Mouse (Mus musculus) frontal cortex, postnatal 14 days (tissue): ENCODE measurements at regions not wholly inside any gene's neighbourhood (a gene's known extent, or its start where the extent isn't known, plus 50 kb on each side); places are given as distances from the start of the nearest gene placed in this dataset.

Experiments used
- DNase-seq, 2 experiments: peaks; one replicate each; pipeline ENCODE4 v3.0.0; 2022; ENCODE audit warnings: low spot score in 2 of 2

DNA sequence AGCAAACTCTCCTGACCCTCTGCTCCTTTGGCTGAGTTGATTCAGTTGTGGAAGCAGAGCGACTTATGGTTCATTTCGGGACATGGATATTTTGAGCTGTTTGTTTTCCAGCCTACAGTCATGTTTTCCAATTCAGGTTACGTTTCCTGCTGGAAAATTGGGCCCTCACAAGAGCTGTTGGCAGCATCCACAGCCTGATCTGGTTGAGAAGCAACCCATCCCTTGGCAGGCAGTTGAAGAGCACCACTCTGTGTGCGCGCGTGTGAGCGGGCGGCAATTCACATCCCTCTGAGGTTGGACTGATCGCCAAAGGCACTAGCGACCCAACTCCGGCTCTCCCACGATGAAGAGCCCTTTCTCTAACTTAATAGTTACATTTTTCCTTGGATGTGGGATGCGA lies 457.1 kb downstream of the Tmem38b start:
- DNase-seq, result peak in 1 of 2 experiments; percentile 6

DNA sequence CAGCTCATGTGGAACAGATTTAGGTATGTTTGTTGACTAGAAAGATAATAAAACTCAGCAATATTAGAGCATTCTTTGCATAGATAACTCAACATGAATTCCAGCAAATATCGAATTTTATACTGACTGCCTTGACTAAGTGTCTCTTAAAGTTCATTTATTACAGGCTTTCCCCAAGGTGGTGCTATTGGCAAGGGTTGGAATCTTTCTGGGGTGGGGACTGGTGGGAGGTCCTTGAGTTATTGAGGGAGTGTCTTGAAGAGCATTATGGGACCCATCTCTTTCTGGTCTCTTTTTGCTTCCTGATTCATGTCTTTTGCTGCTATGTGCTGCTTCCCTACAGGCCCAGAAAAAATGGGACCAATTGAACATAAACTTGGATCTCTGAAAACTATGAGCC lies 488.0 kb downstream of the Tmem38b start:
- no peak for DNase-seq

DNA sequence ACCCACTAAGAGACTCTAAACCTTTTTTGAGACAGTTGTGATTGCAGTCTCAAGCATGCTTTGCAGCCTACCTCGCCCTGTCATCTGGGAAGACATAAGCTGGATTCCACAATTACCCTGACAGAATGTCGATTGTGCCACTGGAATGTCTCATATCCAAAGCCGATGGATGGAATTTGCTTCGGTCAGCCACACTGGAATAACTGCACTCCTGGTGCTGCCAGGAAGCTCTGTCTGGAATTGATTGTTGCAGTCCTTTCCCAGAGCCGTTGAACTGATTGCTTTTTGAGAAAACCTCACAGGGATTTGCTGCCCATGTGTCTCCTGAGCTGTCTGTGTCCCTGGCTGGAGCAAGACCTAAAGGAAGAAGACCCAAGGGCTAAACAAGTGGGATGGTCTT lies 499.0 kb downstream of the Tmem38b start:
- DNase-seq, result no peak

DNA sequence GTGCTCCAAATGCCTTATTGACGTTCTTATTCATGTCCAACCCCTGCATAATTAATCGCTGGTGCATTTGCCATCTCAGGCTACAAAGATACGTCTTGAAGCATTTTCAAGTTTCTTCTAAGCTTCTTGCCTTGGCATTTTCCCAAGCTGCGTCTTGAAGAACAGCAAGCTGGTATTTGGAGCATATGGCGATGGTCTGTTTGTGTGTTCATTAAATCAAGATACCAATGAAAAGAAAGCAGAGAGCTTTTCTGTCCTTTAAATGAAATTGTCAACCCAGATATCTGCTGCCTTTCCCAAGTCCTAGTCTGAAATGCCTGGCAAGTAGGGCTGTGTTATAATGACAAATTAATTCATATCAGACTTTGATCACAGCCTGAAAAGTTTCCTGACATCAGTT lies 502.4 kb downstream of the Tmem38b start:
- DNase-seq, result no peak

DNA sequence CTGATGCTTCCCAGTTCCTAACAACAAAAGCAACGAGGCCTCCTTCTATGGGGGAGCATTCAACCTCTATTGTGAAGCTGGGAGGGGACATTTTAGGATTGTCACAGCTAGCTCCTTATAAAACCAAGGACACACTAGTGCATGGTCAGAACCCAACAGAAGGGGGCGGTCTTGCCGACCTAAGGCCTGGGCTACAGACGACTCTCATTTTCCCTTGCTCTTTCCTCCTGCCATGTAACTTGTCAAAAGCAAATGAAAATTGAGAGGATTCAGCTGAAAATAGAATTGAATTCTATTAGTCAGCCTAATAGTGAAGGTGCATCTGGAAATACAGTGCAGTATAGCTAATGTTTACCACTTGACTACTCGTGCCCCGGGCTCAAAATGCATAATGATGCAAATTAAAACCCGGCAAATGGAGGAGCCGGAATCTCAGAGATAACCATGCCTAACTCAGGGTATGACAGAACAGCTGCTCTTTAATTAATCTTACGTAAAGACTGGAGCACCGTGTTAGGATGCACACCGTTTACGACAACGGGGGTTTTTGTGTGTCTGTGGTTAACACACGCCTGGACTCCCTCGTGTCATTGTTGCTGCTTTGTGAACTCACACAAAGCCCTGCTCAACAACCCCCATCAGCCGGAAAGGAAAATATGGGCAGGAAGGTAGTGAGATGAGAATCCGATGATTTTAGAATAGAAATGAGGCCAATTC lies 503.0 kb downstream of the Tmem38b start:
- DNase-seq, result no peak

DNA sequence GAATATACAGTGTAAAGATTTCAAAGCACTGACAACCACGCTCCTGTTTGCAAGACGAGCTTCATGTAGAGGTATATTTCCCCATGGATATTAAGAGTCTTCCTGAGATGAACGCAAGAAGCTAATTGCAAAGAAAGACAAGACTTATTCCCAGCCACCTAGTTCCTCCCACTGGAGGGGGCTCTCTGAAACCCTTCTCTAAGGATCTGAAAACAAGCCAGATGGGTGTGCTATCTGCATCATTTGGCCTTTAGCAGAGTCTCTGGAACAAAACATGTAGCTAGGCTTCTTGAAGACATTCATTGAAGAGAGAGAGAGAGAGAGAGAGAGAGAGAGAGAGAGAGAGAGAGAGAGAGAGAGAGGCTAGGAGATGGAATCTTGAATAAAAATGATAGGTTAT lies 504.8 kb downstream of the Tmem38b start:
- no peak for DNase-seq

DNA sequence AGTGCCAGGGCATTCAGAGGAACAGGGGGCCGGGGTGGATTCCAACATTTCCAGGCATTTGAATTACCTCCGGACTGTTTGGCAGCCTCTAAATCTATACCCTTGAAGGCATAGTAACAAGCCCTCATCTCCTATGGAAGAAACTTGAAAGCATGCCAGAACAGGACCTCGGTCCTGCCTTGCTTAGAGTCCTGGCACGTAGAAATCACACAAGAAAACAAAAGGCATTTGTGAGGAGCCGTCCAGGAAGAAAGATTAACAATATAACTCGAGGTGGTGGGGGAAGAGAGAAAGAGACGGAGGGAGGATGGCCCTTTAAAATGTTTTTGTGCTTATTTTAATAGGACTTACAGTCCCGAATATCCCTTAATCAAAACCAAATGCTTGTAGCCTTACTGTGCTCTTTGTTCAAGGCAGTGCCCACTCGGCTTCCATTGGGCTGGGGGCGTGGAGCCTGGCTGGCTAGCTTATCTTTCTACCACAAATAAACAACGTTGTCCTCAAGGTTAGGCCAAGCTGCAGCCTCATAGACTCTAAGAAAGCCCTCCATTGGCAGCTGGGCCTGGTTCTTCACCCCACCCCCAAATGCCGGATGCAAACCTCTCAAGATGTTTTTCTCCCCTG lies 505.9 kb downstream of the Tmem38b start:
- DNase-seq, result no peak

DNA sequence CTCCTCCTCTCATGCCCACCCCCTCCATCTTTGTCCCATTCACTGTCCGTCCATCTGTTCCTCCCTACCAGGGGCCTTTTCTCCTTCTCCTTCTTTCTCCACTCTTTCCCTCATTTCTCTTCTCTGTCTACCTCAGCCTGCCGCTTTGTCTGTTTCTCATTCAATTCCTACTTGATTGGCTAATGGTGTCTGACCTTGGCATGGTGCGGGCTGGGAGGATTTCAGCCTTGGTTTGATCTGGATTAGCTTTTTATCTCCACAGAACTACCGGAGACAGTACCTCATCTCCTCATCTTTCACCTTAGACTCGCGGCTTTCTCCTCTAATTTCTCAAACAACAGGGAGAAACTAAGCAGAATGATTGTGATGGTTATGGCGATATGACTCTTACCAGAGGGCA lies 506.4 kb downstream of the Tmem38b start:
- no peak for DNase-seq

DNA sequence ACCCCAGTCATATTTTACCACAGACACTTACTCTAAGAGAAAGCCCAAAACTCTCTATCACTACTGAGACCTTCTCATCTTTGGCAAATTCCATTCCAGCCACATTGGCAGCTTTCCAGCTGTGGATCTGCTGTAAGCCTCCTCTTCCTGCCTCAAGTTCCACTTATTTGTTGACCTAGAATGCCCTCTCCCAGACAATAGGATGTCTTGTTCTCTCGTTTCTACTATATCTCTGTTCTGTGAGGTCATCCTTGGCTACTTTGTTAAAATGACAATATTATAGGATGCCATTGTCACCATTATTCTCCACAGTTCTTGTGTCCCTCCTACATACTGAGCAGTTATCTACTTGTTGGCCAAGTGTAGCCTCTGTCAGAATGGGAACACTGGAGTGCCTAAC lies 512.7 kb downstream of the Tmem38b start:
- DNase-seq, result no peak

DNA sequence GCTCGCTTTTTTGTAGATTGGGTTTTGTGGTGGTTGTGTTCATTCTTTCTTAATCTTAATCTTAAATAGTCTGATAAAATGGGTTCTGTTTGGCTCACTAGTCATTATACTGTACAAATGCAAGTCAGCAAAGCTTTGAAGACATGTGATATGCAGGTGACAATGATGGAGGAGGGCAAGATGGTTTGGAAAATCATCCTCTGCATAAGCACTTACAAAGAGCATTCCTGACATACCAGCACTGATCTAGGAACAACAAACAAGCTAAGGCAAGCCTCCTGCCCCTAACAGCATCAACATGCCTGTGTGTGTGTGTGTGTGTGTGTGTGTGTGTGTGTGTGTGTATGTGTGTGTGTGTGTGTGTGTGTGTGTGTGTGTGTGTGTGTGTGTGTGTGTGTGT lies 514.3 kb downstream of the Tmem38b start:
- no peak for DNase-seq

DNA sequence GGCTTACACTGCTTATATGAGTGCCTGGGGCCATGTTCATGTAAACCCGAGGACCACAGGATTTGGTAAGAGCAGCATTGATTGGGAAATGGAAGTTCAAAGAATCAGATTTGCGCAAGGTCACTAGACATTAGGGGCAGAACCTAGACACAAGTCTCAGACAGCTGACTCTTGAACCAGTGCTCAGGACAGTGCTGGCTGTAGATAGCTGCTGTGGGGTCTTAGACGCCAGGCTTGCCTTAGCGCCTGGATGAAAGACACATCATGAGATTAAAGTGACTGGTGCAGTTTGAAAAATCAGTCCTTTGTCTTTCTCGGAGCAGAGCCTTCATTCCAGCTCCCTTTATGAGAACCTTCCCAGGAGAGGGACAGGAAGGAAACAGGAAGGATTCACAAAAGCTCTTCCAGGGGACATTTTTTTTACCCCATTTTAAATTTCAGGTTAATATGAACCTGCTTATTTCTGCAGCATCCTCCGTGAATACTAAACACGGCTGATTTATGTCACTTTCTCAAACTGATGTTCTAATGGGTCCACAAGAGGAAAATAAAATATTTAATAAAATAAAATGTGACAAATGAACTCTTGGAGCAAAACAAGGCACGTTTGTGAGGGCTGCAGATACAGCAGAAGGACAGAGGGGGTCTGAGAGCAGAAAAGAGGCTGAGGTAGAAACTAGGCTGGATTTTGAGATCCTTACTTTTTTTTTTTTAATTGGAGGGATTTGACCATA lies 528.0 kb downstream of the Tmem38b start:
- no peak for DNase-seq

DNA sequence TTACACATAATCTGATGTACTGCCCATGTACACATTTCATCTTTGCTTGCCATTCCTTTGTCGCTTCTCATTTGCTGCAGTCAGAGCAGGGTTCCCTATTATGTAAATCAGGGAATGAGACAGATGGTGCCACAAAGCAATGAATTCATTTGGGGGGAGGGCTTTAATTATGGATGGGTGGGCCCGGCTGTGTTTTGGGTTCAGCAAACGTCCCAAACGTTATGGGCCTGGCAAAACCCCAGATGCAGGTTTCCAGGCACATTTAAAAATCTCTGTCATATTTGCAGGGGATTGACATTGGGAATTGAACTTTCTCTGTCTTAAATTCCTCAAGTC lies 528.5 kb downstream of the Tmem38b start:
- DNase-seq, result no peak

DNA sequence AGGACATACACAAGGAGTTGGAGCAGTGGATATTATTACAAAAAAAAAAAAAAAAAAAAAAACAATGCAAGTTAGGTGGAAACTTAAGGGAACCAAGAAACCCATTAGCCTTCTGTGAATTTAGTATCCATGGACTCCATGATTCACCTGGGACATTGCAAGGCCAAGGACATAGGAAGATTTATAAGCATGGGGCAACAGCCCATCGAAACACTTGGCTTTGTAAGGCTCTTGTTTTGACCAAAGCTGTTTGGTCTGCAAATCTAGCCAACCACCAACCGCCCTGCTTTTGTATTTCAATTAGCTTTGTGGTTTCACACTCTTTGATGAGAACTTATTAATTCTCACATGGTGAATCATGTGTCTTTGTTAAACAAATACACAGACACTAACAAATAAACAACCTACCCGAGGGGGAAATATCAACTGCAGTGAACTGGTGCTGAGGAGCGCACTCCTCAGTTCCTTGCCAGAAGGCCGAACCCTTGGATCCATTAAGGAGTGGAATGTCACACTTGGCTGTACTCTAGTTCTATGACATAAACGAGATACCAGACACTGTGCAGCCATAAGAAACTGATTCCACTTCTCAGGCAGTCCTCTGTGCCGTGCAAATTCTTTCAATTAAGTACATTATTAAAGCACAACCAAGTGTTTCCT lies 529.7 kb downstream of the Tmem38b start:
- DNase-seq, result no peak

DNA sequence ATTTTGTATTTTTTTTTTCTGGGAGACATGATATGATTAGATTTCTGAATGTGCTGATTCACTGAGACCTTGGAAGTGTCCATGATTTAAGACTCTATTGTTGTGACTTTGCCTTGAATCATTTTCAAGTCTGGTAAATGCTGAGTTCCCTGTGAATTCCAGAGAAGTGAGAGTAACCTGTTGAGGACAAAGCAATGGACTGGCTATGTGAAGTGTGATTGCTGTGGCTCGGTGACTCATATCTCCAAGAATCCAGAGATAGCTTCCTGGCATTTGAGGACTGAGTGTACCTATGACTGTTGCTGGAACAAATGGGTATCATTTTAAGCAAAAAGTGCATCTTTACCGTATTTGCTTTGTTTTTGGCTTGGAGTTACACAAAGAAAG lies 530.2 kb downstream of the Tmem38b start:
- DNase-seq, result no peak

DNA sequence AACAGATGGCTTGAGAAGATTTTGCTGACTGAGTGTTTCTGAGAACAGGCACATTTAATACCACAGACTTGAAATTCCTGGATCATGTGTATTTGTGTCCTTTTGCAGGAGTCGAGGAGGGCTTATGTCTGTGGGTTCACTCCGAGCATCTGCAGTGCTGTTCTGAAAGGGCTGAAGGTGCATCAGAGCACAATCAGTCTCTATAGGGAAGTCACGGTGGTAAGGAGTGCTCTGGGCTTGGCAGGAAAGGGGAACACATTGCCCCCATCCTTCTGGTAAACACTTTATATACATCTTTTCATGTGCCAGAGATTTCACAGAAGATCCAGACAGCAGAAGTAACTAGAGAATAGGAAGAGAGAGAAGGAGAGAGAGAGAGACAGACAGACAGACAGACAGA lies 545.1 kb downstream of the Tmem38b start:
- no peak for DNase-seq

DNA sequence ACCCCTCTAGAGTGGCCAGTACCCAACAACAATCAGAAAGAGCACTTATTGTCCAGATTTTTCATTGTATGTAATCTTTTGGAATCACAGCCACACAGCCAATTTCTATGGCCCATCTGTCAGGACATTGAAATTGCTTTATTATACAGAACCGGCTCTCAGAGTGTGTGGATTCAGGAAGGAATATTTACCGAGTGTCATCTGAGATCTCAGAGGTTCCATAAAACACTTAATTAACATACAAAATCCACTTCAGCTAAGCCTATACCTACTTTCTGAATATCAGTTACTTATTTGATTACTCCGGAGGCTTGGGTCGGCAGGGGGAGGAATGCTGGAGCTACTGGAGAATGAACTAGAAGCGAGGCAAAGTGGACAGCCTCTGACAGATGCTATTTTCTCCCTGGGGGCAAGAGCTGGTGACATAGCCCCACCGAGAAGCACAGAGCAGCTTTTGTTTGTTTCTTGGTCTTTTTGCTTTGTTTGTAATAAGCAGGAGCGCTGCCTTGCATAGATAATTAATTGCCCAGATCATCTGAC lies 545.6 kb downstream of the Tmem38b start:
- no peak for DNase-seq

DNA sequence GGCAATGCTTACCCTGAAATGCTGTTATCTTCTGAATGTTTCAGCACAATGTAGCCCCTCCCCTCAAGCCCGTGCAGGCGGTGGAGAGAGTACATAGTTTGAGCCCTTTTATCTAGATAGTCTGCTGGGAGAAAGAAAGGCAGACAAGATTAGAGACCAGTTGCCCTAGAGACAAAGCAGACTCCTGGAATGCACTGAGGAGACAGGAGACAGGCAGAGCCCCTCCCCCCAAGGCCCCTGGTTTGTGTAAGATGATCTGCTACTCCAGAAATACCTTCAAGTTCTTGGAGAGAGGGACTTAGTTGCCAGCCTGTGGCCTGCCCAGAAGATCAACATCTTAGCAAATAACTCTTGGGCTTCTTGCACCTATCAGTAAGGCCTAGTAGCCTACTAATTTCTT lies 547.8 kb downstream of the Tmem38b start:
- DNase-seq, result no peak

DNA sequence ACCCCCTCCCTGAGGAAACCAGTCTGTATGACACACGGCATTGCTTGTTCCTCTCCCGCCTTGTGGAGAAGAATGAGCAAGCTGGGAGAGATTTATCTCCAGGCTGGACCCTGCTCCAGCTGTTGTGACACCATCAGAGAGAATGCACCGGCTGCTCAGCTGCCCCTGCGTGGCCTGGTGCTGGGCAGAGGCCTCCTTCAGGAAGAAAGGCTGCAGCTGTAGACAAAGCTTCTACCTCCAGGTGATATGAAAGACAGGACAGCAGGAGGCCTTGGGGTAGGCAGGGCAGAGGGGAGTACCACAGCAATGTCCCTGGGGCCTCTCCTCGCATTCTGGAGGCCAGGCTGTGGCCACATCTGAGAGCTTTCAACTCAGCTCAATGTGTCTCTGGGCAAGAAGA lies 548.6 kb downstream of the Tmem38b start:
- DNase-seq, result no peak

DNA sequence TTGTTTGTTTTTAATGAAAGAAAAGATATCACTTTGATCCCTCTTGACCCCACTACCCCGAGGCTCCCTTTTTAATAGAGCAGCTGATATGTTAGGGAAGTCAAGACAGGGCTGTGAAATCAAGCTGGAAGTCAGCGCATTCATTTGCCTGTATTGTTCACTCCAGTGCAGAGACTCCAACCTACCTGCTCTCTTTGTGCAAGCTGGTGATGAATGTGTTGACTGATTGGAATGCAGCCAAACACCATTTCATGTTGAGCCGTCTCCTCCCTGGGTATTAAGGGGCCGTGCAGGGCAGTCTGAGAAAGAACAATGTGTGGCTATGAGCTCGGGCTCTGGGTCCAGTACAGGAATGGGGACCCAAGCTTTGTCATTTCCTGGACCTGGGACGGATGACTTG lies 557.4 kb upstream of the Zfp462 start:
- no peak for DNase-seq

DNA sequence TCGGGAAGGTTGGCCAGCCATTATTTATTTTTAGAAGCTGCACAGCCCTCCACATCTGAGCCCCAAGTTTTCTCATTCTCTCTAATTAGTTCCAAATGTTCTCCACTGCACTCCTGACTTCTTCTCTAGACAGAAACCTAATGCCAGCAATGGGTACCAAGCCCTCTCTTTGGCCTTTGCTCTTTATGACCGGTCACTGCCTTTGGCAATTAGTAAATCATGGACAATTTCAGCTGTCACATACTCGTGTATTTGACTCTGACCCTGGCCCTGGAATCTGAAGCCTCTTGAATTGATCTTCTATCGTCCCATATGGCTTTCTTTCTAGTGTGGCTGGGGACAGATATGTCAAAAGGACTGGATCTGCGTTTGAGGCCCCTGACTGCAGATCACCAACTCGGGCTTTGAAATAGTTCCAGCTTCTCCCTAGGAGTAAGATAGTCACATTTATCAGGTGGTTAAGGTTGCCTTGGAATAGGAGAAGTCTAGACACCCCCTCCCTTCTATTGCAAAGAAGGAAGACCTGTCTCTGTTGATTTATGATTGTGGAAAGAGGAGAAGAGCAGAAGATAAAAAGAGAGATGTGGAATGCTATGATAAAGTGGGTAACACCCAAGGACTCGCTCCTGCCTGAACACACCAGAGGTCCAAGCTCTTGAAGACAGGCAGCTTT lies 553.2 kb upstream of the Zfp462 start:
- no peak for DNase-seq

DNA sequence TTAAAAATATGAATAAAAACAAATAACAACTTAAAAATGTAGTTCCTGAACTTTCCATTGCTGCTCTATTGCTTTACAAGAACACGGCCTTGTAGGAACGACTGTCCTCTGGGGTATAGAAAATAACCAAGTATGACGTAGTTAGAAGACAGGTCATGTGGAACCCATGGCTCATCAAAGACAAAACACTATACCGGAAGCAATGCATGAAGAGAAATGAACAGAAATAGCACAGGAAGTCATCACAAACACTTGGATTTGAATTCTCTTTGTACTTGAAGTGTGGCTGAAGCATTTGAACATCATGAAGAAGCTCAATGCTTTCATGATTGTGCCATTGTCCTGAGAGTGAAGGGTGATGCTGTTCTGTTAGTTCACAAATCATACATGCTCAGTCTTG lies 538.7 kb upstream of the Zfp462 start:
- no peak for DNase-seq

DNA sequence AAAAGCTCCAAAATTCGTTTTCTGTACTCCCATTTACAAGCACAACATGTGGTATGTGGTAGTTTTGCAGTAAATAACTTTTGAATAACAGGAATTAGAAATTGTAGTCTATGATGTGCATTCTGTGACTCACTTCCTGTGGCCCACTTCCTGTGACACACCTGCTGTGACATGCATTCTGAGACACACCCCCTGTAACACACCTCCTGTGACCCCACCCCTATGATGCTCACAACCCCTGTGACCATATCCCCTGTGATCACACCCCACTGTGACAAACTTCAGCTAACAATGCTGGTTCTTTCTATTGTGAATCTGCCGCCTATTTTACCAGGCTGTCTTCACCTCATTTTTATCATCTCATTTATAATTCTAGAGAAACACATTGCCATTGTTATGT lies 536.9 kb upstream of the Zfp462 start:
- no peak for DNase-seq
